Comparison of ENCODE assay signal across 15 mouse cellular contexts in genomic region chr16:38450707-38451106, GRCm38 (mm10).
"Had no signal": no experiment of that assay in that cellular context is flagged by ENCODE, and none has a peak within 500 bp of the region (broad histone marks: within the 10 kb centered on the region; RNA-seq: fewer than 3 reads in every experiment).

No protein-coding gene starts in this region.

- DNase-seq: kidney, adult 11 months; kidney, adult 9 months; kidney, postnatal 10 days; kidney, postnatal 4 days; lung, adult 2 months; lung, postnatal 10 days; lung, postnatal 4 days; retina, postnatal 1 day; right cerebral cortex, postnatal 4 days; thymus, adult 2 months; thymus, postnatal 25 days had no signal

- H3K4me3 ChIP-seq: layer of hippocampus, adult 2 months had no signal

- H3K27ac ChIP-seq: layer of hippocampus, adult 2 months; midbrain, embryonic 12.5 days; neural tube, embryonic 12.5 days; stomach, embryonic 15.5 days had no signal

- H3K9ac ChIP-seq: stomach, embryonic 15.5 days had no signal

- H3K9me3 ChIP-seq: midbrain, embryonic 12.5 days; neural tube, embryonic 12.5 days; stomach, embryonic 15.5 days had no signal

- H3K27me3 ChIP-seq: midbrain, embryonic 12.5 days; neural tube, embryonic 12.5 days; stomach, embryonic 15.5 days had no signal
